Mouse (Mus musculus) right cerebral cortex, postnatal 4 days (tissue): Measurements from ENCODE around the gene Olfr168.
"Not testable (repeated sequence)": the region's sequence is repeated elsewhere in the genome, so short reads cannot be mapped to it uniquely, and the experiment has no call there.

ENCODE experiments used
- DNase-seq: peaks from one replicate; pipeline ENCODE4 v3.0.0-alpha.2; 2022

Olfr168 gene

DNA sequence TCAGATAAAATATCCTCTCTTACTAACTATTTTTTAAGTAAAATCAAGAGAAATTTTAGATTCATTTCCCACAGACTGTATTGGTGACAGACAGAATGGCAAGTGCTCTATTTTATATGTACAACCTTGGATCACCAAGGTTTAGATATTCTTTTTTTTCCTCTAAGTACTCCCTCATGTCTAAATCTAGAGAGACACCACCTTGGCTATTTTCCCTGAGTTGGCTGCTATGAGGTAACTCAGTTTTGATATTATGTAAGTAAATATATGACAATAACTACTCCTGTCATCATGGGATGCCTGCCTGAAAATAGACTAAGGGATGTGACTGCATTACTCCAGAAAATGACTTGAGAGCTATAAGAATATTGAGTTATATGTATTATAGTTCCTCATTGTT is at the start of gene Olfr168:
Olfr168 (minus strand) TSS at position 101 of the 400 bp plus-strand sequence.
- DNase-seq, result no peak

DNA sequence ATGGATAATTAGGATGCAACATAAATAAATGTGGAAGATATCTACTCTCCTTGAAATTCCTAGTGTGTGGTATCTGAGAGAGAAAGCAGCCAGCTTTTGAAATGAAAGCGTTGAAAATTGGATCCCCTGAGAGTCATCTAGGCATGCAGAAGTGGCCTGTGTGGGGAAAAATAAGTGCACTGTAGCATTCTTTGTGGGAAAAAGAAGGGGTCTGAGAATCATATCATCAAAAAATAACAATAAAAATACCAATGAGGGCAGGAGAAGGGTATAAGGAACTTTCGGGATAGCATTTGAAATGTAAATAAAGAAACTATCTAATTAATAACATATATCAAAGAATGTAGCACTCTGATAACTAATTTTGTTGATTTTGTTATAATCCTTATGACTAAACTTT is 36.4 kb upstream of the Olfr168 start, which contains the start of gene Olfr169:
Olfr169 (minus strand) TSS at position 101 of the 400 bp plus-strand sequence.
- DNase-seq, result not testable (repeated sequence)

DNA sequence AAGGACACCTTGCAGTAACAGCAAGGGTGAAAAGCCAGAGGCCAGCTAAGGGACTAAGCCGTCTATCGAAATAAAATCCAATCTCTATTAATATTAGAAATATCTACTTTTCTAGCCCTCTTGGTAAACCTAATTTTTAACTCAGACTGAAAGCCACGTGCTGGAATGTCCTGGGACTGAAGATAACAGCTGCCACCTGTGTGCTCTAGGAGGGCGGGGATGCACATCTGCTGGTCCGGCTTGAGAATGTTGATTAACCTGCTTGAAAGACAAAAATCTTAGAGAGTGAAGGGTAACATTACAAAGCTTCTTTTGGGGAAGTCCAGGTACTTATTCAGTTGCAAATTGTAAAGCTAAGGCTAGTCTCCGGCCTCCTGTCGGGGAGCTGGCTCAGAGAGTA is 18.1 kb upstream of the Olfr168 start:
- not testable (repeated sequence) for DNase-seq

DNA sequence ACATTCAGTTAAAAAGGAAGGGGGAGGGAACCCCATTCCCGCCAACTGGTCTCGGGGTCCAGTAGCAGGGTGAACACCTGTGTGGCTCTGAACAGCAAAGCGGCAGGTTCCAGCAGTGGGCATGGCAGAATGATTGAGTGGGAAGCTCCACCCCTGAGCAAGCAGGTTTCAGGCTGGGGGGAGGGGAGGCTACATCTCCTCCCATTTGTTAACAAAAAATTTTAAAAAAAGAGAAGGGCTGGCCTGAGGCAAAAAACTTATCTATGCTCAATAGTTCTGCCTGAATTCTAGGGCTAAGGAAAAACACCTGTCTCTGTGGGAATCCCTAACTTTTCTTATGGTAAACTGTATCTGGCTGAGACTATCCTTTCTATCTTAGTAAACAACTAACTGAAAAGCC is 16.9 kb upstream of the Olfr168 start:
- DNase-seq, result not testable (repeated sequence)

DNA sequence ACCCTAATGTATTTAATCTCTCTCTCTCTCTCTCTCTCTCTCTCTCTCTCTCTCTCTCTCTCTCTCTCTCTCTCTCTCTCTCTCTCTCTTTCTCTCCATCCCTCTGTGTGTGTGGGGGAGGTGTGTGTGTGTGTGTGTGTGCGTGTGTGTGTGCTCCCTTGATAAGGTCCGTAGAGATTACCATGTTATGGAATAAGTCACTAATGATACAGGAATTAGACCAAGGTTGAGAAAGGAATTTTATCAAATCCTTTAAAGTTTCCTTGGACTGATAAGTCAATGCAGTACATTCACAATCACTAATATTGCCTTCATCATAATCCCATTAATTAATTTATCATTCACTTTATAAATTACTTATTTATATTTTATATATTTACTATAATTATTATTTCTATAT is 13.2 kb downstream of the Olfr168 start, which contains the start of gene Olfr167:
Olfr167 (minus strand) TSS at position 101 of the 400 bp plus-strand sequence.
- DNase-seq, result no peak

DNA sequence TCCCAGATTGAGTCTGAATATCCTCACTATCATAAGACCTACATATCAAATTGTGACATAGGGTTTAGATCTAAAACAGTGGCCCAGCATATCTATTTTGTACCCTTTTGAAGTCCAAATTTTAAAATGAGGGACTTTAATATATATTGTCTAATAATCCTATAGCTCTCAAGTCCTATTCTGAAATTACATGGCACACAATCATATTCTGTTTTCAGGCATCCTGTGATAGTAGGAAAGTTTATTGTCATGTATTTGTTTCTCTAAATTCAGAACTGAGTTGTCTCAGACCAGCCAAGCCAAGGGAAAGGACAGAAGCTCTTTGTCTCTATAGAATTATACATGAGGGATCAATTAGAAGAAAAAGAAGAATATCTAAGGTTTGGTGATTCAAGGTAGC is 52.0 kb downstream of the Olfr168 start, which contains the start of gene Olfr166:
Olfr166 (plus strand) TSS at position 301 of the 400 bp plus-strand sequence.
- no peak for DNase-seq
